Mouse (Mus musculus) gastrocnemius, postnatal 4 days (tissue): ENCODE results near the gene Mllt11. TPM values are rescaled to one million over a fixed set of nuclear protein-coding genes. Genes with fewer than 3 reads are reported as not detected.

ENCODE experiments used
- DNase-seq, 2 experiments: peaks; one replicate each; pipeline ENCODE4 v3.0.0; 2021 to 2022; ENCODE audit warnings: low spot score in 2 of 2, mixed read lengths in 2 of 2
- total RNA-seq, 2 experiments: library from RNA; stranded (reverse); gene quantifications; 2 replicates each; pipeline ENCODE4 v1.2.3; 2021

Mllt11 gene
- total RNA-seq, 2 experiments from 2014 or later = 30.9 to 34.4 TPM

- peak; percentile 72 to 85 for DNase-seq
Measured at GRCm38 (mm10) chr3:95174011-95174592, 57.9 kb downstream of the Mllt11 start.

GRCm38 (mm10) chr3:95173256-95173949 is 58.6 kb downstream of the Mllt11 start:
- DNase-seq = peak; percentile 32 to 50

GRCm38 (mm10) chr3:95172526-95173255 is 59.3 kb downstream of the Mllt11 start:
- peak; percentile 28 to 38 for DNase-seq

GRCm38 (mm10) chr3:95171105-95171504 is 60.9 kb downstream of the Mllt11 start:
- DNase-seq = peak in 1 of 2 experiments; percentile 14

- DNase-seq = no peak
Measured at GRCm38 (mm10) chr3:95169996-95170395, 62.0 kb downstream of the Mllt11 start.

Other genes starting within 250 kb of the Mllt11 start
- gene Zfp687, start 216.7 kb downstream of the Mllt11 start, total RNA-seq = 10 to 100 TPM; 29.6 to 34.7 TPM
- gene Psmd4, start 189.6 kb downstream of the Mllt11 start, total RNA-seq = 100 to 1,000 TPM; 175 to 200 TPM
- gene Pip5k1a, start 125.2 kb downstream of the Mllt11 start, total RNA-seq = 10 to 100 TPM; 22.7 to 26.2 TPM
- 10 to 100 TPM; 62.3 to 71.2 TPM for gene Vps72, start 121.1 kb downstream of the Mllt11 start, total RNA-seq
- 100 to 1,000 TPM; 250 to 275 TPM for gene Tmod4, start 107.7 kb downstream of the Mllt11 start, total RNA-seq
- gene Scnm1, start 98.2 kb downstream of the Mllt11 start, total RNA-seq = 10 to 100 TPM; 48.8 to 51.2 TPM
- 1 to 10 TPM; 6.8 to 7.0 TPM for gene Lysmd1, start 98.1 kb downstream of the Mllt11 start, total RNA-seq
- 1 to 10 TPM; 2.8 to 3.7 TPM for gene Tnfaip8l2, start 89.8 kb downstream of the Mllt11 start, total RNA-seq
- gene Sema6c, start 71.7 kb downstream of the Mllt11 start, total RNA-seq = 100 to 1,000 TPM; 112 to 123 TPM
- 10 to 100 TPM; 18.0 to 18.8 TPM for gene Gabpb2, start 14.3 kb downstream of the Mllt11 start, total RNA-seq
- gene Cdc42se1, start 3.4 kb downstream of the Mllt11 start, total RNA-seq = 10 to 100 TPM; 48.1 to 49.2 TPM
- gene Gm128, start 9.4 kb upstream of the Mllt11 start, total RNA-seq = under 1 TPM in 1 of 2 experiments, not detected in 1; 0.18 TPM
- under 1 TPM; 0.16 to 0.29 TPM for gene Bnipl, start 19.0 kb upstream of the Mllt11 start, total RNA-seq
- gene Mindy1, start 49.2 kb upstream of the Mllt11 start, total RNA-seq = 10 to 100 TPM; 22.8 to 26.8 TPM
- 10 to 100 TPM; 68.7 to 78.2 TPM for gene Prune1, start 49.9 kb upstream of the Mllt11 start, total RNA-seq
- gene Anxa9, start 75.0 kb upstream of the Mllt11 start, total RNA-seq = 1 to 10 TPM in 1 of 2 experiments, under 1 TPM in 1; 0.57 to 1.1 TPM
- gene Cers2, start 82.6 kb upstream of the Mllt11 start, total RNA-seq = 10 to 100 TPM; 56.0 to 61.5 TPM
- gene Setdb1, start 125.0 kb upstream of the Mllt11 start, total RNA-seq = 10 to 100 TPM; 22.5 to 24.5 TPM
- gene 4930558C23Rik, start 170.7 kb upstream of the Mllt11 start, total RNA-seq = not detected
- gene Arnt, start 202.2 kb upstream of the Mllt11 start, total RNA-seq = 10 to 100 TPM; 59.6 to 72.8 TPM